Mouse (Mus musculus): ENCODE results near the gene Sesn1. TPM values are rescaled to one million over a fixed set of nuclear protein-coding genes. Genes with fewer than 3 reads are reported as not detected.

Gene Sesn1
- polyA plus RNA-seq, 1 experiment from 2014 or later, result 23.1 TPM

DNA sequence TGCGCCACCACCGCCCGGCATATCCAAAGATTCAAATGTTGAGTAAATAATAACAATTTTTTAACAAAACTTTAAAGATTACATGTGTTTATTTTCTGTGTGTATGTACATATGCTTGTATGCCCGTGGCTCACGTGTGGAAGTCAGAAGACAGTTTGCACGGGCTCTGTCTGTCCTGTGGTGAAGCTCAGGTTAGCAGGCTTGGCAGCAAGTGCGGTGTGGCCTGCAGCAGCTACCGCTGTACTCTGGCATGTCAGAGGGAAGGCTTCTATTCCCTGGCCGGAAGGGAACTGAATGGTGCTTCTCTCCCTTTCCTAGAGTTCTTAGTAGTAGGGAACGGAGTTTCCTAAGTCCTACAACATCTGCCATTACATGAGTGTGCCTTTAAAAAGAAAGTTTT, 15.3 kb downstream of the Sesn1 start:
- 85% methylated on average over 10 of the region's 10 CpGs for WGBS (ENCODE audit: insufficient replicate concordance)
- H3K27me3 ChIP-seq (ENCODE audit: control insufficient read depth, insufficient read depth, low read length), result no peaks in the 10 kb centered on the region
- ATAC-seq (replicated peaks; ENCODE audit: insufficient number of reproducible peaks, low FRiP score, low TSS enrichment), result no peak
- H3K4me3 ChIP-seq (ENCODE audit: low read depth, low read length), result no peak overlapping the region
- H3K9me3 ChIP-seq (replicated peaks; ENCODE audit: control insufficient read depth, low read length), result no peaks in the 10 kb centered on the region
- no peaks in the 10 kb centered on the region for H3K36me3 ChIP-seq (ENCODE audit: control insufficient read depth, insufficient read depth, low read length)
- no peak overlapping the region for H3K9ac ChIP-seq (ENCODE audit: low read depth, low read length)
- no peak overlapping the region for H3K27ac ChIP-seq (ENCODE audit: low read depth, low read length)
- H3K4me1 ChIP-seq (ENCODE audit: control insufficient read depth, insufficient read depth, low read length), result peaks cover 8% of the 10 kb centered on the region; the same call in 1 of the 2 replicates
- no peak overlapping the region for H3K4me2 ChIP-seq

- Histone ChIP-seq H3K27ac (ENCODE audit: low read depth, low read length) (no peak overlapping the region), H3K36me3 (ENCODE audit: control insufficient read depth, insufficient read depth, low read length) (no peaks in the 10 kb centered on the region), H3K9ac (ENCODE audit: low read depth, low read length) (no peak overlapping the region), H3K9me3 (replicated peaks; ENCODE audit: control insufficient read depth, low read length) (no peaks in the 10 kb centered on the region), H3K4me2 (no peak overlapping the region), H3K27me3 (ENCODE audit: control insufficient read depth, insufficient read depth, low read length) (no peaks in the 10 kb centered on the region), H3K4me1 (ENCODE audit: control insufficient read depth, insufficient read depth, low read length) (peaks cover 8% of the 10 kb centered on the region; the same call in 1 of the 2 replicates), H3K4me3 (ENCODE audit: low read depth, low read length) (no peak overlapping the region)
- no peak for ATAC-seq (replicated peaks; ENCODE audit: insufficient number of reproducible peaks, low FRiP score, low TSS enrichment)
- WGBS (ENCODE audit: insufficient replicate concordance), result 81% methylated on average over 4 of the region's 4 CpGs
Observed at GRCm38 (mm10) chr10:41825996-41826395, 16.3 kb downstream of the Sesn1 start.

DNA sequence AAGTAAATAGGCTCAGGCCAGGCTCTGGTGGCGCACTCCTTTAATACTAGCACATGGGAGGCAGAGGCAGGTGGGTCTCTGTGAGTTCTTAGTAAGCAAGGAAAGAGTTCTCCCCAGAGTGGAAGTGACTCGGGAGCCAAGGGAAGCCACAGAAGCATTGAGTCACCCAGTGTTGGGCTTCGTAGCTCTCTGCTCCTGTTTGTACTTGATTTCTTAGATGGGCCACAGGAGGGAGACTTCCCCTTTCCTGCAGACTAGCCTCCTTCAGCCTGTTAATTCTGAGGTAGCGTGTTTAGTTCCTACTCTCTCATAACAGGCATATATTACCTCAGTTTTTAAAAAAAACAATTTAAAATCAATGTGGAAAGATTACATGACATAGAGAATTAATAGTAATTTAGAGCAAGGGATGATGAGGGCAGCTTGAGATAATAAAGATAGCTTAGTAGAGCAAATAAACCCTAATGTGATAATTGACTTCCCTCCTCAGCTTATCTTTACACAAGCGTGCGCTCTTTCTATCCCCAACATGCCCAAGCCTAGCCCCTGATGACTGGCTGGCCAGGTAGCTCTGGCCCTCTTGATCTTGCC, 16.9 kb downstream of the Sesn1 start:
- WGBS (ENCODE audit: insufficient replicate concordance), result 73% methylated on average over 6 of the region's 6 CpGs
- Histone ChIP-seq H3K27me3 (ENCODE audit: control insufficient read depth, insufficient read depth, low read length) (no peaks in the 10 kb centered on the region), H3K4me3 (ENCODE audit: low read depth, low read length) (no peak overlapping the region), H3K4me2 (no peak overlapping the region), H3K9me3 (replicated peaks; ENCODE audit: control insufficient read depth, low read length) (no peaks in the 10 kb centered on the region), H3K27ac (ENCODE audit: low read depth, low read length) (no peak overlapping the region), H3K4me1 (ENCODE audit: control insufficient read depth, insufficient read depth, low read length) (peaks cover 8% of the 10 kb centered on the region; the same call in 1 of the 2 replicates), H3K9ac (ENCODE audit: low read depth, low read length) (no peak overlapping the region), H3K36me3 (ENCODE audit: control insufficient read depth, insufficient read depth, low read length) (no peaks in the 10 kb centered on the region)
- ATAC-seq (replicated peaks; ENCODE audit: insufficient number of reproducible peaks, low FRiP score, low TSS enrichment), result no peak

GRCm38 (mm10) chr10:41827784-41828183, 18.0 kb downstream of the Sesn1 start:
- no peaks in the 10 kb centered on the region for H3K9me3 ChIP-seq (replicated peaks; ENCODE audit: control insufficient read depth, low read length)
- H3K4me2 ChIP-seq, result no peak overlapping the region
- no peak overlapping the region for H3K4me3 ChIP-seq (ENCODE audit: low read depth, low read length)
- no peak overlapping the region for H3K9ac ChIP-seq (ENCODE audit: low read depth, low read length)
- H3K27me3 ChIP-seq (ENCODE audit: control insufficient read depth, insufficient read depth, low read length), result no peaks in the 10 kb centered on the region
- ATAC-seq (replicated peaks; ENCODE audit: insufficient number of reproducible peaks, low FRiP score, low TSS enrichment), result no peak
- WGBS (ENCODE audit: insufficient replicate concordance), result 79% methylated on average over 4 of the region's 4 CpGs
- no peak overlapping the region for H3K27ac ChIP-seq (ENCODE audit: low read depth, low read length)
- H3K4me1 ChIP-seq (ENCODE audit: control insufficient read depth, insufficient read depth, low read length), result peaks cover 8% of the 10 kb centered on the region; the same call in 1 of the 2 replicates
- no peaks in the 10 kb centered on the region for H3K36me3 ChIP-seq (ENCODE audit: control insufficient read depth, insufficient read depth, low read length)

DNA sequence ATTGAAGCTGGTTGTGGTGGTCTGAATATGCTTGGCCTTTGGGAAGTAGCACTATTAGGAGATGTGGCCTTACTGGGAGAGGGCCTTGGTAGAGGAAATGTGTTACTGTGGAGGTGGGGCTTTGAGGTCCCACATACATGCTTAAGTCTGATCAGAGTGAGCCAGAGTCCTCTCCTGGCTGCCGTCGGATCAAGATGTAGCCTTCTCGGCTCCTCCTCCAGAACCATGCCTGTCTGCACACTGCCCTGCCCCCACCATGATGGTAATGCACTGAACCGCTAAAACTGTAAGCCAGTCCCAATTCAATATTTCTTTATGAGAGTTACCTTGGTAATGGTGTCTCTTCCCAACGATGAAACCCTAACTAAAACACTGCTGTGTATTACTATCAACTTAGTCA, 19.5 kb downstream of the Sesn1 start:
- WGBS (ENCODE audit: insufficient replicate concordance), result 75% methylated on average over 5 of the region's 5 CpGs

DNA sequence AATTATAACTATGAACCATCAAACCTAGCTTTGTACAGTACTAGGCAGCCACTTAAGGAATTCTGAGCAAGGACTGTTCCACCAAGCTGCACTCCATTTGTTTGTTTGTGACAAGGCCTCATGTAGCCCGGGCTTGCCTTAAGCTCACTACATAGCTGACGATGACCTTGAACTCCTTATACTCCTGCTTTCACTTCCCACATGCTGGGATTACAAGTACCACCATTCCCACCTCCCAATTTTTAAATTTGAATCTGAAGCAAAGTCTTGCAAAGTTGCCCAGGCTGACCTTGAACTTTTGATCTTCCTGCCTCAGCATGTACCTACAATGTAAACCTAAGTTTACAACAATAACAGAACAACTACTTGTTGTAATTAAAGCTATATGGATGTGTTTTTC, 20.2 kb downstream of the Sesn1 start:
- no peak for ATAC-seq (replicated peaks; ENCODE audit: insufficient number of reproducible peaks, low FRiP score, low TSS enrichment)
- H3K4me1 ChIP-seq (ENCODE audit: control insufficient read depth, insufficient read depth, low read length), result peaks cover 4% of the 10 kb centered on the region; the same call in 1 of the 2 replicates
- H3K9ac ChIP-seq (ENCODE audit: low read depth, low read length), result no peak overlapping the region
- H3K36me3 ChIP-seq (ENCODE audit: control insufficient read depth, insufficient read depth, low read length), result no peaks in the 10 kb centered on the region
- no peaks in the 10 kb centered on the region for H3K27me3 ChIP-seq (ENCODE audit: control insufficient read depth, insufficient read depth, low read length)
- H3K4me2 ChIP-seq, result no peak overlapping the region
- H3K9me3 ChIP-seq (replicated peaks; ENCODE audit: control insufficient read depth, low read length), result no peaks in the 10 kb centered on the region
- no peak overlapping the region for H3K4me3 ChIP-seq (ENCODE audit: low read depth, low read length)
- no peak overlapping the region for H3K27ac ChIP-seq (ENCODE audit: low read depth, low read length)
- 86% methylated on average over 2 of the region's 2 CpGs for WGBS (ENCODE audit: insufficient replicate concordance)

More for the DNA sequence above, 19.5 kb downstream of the Sesn1 start:
- Histone ChIP-seq H3K27me3 (ENCODE audit: control insufficient read depth, insufficient read depth, low read length) (no peaks in the 10 kb centered on the region), H3K9me3 (replicated peaks; ENCODE audit: control insufficient read depth, low read length) (no peaks in the 10 kb centered on the region), H3K36me3 (ENCODE audit: control insufficient read depth, insufficient read depth, low read length) (no peaks in the 10 kb centered on the region), H3K4me1 (ENCODE audit: control insufficient read depth, insufficient read depth, low read length) (peaks cover 4% of the 10 kb centered on the region; the same call in 1 of the 2 replicates), H3K4me2 (no peak overlapping the region), H3K9ac (ENCODE audit: low read depth, low read length) (no peak overlapping the region), H3K27ac (ENCODE audit: low read depth, low read length) (no peak overlapping the region), H3K4me3 (ENCODE audit: low read depth, low read length) (no peak overlapping the region)
- ATAC-seq (replicated peaks; ENCODE audit: insufficient number of reproducible peaks, low FRiP score, low TSS enrichment), result no peak

GRCm38 (mm10) chr10:41830445-41830844, 20.7 kb downstream of the Sesn1 start:
- Histone ChIP-seq H3K36me3 (ENCODE audit: control insufficient read depth, insufficient read depth, low read length) (no peaks in the 10 kb centered on the region), H3K9me3 (replicated peaks; ENCODE audit: control insufficient read depth, low read length) (no peaks in the 10 kb centered on the region), H3K27me3 (ENCODE audit: control insufficient read depth, insufficient read depth, low read length) (no peaks in the 10 kb centered on the region), H3K9ac (ENCODE audit: low read depth, low read length) (no peak overlapping the region), H3K4me3 (ENCODE audit: low read depth, low read length) (no peak overlapping the region), H3K27ac (ENCODE audit: low read depth, low read length) (no peak overlapping the region), H3K4me2 (no peak overlapping the region), H3K4me1 (ENCODE audit: control insufficient read depth, insufficient read depth, low read length) (peaks cover 4% of the 10 kb centered on the region; the same call in 1 of the 2 replicates)
- WGBS (ENCODE audit: insufficient replicate concordance), result 69% methylated on average over 4 of the region's 4 CpGs
- ATAC-seq (replicated peaks; ENCODE audit: insufficient number of reproducible peaks, low FRiP score, low TSS enrichment), result no peak

DNA sequence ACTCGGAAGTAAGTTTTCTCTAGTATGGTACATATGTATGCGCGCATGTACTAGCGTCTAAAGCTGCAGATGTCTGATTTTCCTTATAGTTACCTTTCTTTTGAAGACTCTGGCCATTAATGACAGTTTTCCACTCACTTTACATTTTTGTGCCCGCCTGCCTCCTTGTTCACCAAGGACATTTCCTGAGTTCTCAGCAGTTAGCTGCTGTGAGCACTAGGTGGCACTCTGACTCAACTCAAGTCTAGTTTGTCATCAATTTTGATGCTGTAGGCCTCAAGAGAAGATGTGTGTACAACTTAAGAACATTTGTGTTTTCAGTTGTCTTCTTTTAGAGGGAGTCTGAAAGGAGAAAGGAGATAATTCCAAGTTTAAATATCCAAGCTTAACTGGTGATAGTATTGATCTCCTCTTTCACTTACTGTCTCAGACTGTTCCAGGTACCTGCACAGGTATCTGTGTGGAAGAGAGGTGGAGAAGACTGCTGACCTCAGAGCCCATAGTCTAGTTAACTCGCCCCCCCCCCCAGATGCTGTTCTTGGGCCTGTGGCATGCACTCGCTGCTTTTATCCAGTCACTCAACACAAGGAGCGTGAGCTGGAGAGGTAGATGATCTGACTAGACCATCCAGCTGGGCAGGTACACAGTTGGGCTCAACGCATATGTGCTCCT, 21.3 kb downstream of the Sesn1 start:
- peaks cover 4% of the 10 kb centered on the region; the same call in 1 of the 2 replicates for H3K4me1 ChIP-seq (ENCODE audit: control insufficient read depth, insufficient read depth, low read length)
- H3K27me3 ChIP-seq (ENCODE audit: control insufficient read depth, insufficient read depth, low read length), result no peaks in the 10 kb centered on the region
- no peaks in the 10 kb centered on the region for H3K9me3 ChIP-seq (replicated peaks; ENCODE audit: control insufficient read depth, low read length)
- H3K4me2 ChIP-seq, result no peak overlapping the region
- no peak overlapping the region for H3K9ac ChIP-seq (ENCODE audit: low read depth, low read length)
- no peaks in the 10 kb centered on the region for H3K36me3 ChIP-seq (ENCODE audit: control insufficient read depth, insufficient read depth, low read length)
- H3K27ac ChIP-seq (ENCODE audit: low read depth, low read length), result no peak overlapping the region
- 49% methylated on average over 9 of the region's 9 CpGs for WGBS (ENCODE audit: insufficient replicate concordance)
- no peak for ATAC-seq (replicated peaks; ENCODE audit: insufficient number of reproducible peaks, low FRiP score, low TSS enrichment)
- no peak overlapping the region for H3K4me3 ChIP-seq (ENCODE audit: low read depth, low read length)

GRCm38 (mm10) chr10:41832191-41832590, 22.5 kb downstream of the Sesn1 start:
- Histone ChIP-seq H3K4me3 (ENCODE audit: low read depth, low read length) (no peak overlapping the region), H3K27ac (ENCODE audit: low read depth, low read length) (no peak overlapping the region), H3K4me2 (no peak overlapping the region), H3K9ac (ENCODE audit: low read depth, low read length) (no peak overlapping the region), H3K27me3 (ENCODE audit: control insufficient read depth, insufficient read depth, low read length) (no peaks in the 10 kb centered on the region), H3K9me3 (replicated peaks; ENCODE audit: control insufficient read depth, low read length) (no peaks in the 10 kb centered on the region), H3K36me3 (ENCODE audit: control insufficient read depth, insufficient read depth, low read length) (no peaks in the 10 kb centered on the region), H3K4me1 (ENCODE audit: control insufficient read depth, insufficient read depth, low read length) (peaks cover 4% of the 10 kb centered on the region; the same call in 1 of the 2 replicates)
- 74% methylated on average over 6 of the region's 6 CpGs for WGBS (ENCODE audit: insufficient replicate concordance)
- no peak for ATAC-seq (replicated peaks; ENCODE audit: insufficient number of reproducible peaks, low FRiP score, low TSS enrichment)
